Mouse (Mus musculus): ENCODE data around the gene Cactin. TPM values are rescaled to one million over a fixed set of nuclear protein-coding genes. Genes with fewer than 3 reads are reported as not detected.

Gene Cactin
- total RNA-seq (2023) = 10 to 100 TPM; 27.9 to 30.2 TPM

DNA sequence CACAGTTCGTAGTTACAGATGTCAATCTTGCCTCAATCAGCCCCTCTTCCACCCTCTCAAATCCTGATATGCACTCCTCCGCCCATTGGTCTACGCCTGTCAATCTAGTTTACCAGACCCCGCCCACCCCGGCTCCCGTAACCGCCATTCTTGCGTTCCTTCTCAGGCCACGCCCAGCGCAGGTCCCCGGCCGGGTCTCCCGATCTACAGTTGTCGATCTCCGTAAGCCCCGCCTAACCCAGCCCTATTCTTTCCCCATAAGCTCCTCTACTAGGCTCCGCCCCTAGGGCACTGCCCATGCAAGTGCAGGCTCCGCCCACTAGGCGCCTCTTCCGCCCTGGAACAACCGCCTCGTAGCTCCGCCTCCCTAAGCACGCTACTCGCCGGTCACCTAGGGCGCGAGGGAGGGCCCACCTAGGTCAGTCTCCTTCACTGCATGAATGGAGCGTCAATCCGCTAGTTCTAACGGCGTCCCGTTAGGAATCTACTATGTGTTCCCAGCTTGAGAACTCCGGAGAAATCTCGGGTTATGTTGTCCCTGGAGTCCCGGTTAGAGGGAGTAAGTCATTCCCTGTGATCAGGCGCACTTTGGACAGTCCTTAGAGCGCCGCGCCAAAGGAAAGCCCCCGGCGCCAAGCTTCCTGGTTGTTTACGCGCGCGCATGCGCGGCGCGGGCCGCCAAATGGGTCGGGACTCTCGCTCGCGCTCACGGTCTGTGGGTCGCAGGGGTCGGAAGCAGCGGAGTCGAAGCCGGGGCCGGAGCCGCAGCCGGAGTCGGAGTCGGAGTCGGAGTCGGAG is at the start of gene Cactin:
Cactin (plus strand) TSS at position 554 of the 798 bp plus-strand sequence.

DNA sequence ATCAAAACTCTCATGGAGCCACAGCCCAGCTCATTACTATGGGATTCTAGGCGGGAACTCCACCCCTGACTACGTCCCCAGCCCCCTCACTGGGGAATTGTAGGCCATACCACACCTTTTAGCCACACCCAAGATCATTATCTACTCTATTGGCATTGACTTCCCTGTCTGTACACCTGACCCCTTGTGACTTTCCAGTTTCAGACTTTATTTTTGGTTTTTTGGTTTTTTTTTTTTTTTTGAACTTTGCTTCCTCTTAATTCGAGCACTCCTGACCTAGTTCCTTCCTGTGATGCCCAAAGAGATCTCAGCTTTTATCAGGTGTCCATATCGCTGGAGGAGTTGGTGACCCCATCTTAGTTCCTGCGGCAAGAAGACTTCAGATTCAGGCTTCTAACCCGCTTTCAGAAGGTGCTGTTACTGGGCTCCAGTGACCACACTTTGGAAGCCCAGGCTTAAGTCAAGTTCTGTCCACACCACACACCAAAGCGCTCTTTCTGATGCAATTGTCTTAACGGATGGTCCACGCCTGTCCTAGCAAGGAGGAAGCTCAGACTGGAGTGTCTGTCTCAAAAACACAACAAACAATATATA is 29.3 kb upstream of the Cactin start, which contains the start of gene Tjp3:
Tjp3 (minus strand) TSS at position 71 of the 594 bp plus-strand sequence.

DNA sequence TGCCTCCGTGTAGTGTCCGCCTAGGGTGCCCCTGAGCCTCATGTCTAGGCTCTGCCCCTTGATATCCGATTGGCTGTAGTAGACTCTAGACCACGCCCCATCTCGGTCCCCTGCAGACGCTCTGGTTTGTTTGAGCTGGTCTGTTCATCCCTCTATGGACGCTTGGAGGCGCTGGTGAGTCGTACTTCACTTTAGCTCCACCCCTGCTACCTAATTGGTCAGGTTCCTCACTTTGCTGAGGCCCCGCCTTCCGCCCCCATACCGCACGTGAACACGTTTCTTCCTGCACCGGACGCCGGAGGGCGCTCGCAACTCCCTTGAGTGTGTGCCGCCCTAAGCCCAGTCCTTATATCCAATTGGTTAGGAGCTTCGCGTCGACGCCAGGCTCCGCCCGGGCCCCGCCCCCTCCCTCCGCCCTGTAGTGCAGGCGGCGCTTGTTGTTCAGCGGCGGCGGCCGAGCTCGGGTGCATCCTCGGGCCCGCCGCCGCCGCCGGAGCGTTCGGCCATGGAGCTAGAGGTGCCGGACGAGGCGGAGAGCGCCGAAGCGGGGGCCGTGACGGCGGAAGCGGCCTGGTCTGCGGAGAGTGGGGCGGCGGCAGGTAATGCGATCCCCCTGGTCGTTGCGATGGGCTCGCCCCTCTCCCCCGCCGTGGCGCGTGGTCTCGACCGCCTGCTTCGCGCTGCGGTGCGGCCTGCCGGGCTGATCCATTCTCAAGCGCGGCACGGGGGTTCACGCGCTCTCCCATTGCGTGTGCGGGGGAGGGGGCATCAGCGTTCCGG is 28.2 kb upstream of the Cactin start, which contains the start of gene Pip5k1c:
Pip5k1c (plus strand) TSS at position 410 of the 780 bp plus-strand sequence.

DNA sequence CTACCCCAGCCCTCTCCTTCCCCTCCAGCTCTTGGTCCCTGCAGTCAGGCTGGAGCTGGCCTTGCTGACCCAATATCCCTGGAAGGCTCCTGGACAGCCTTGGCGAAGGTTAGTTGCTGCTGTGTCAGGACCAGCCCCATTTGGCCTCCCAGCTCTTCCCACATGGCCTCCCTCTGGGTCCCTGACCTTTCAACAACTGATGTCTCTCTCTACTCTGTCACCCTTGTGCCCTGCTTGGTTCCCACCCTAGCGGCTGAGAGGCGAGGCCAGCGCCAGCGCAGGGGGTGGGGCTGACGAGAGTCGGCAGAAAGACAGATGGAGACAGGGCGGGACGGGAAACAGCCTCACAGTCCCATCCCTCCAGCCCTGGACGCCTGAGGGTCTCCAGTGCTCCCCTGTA is 7.5 kb downstream of the Cactin start, which contains the start of gene Tbxa2r:
Tbxa2r (plus strand) TSS at position 346 of the 400 bp plus-strand sequence.

DNA sequence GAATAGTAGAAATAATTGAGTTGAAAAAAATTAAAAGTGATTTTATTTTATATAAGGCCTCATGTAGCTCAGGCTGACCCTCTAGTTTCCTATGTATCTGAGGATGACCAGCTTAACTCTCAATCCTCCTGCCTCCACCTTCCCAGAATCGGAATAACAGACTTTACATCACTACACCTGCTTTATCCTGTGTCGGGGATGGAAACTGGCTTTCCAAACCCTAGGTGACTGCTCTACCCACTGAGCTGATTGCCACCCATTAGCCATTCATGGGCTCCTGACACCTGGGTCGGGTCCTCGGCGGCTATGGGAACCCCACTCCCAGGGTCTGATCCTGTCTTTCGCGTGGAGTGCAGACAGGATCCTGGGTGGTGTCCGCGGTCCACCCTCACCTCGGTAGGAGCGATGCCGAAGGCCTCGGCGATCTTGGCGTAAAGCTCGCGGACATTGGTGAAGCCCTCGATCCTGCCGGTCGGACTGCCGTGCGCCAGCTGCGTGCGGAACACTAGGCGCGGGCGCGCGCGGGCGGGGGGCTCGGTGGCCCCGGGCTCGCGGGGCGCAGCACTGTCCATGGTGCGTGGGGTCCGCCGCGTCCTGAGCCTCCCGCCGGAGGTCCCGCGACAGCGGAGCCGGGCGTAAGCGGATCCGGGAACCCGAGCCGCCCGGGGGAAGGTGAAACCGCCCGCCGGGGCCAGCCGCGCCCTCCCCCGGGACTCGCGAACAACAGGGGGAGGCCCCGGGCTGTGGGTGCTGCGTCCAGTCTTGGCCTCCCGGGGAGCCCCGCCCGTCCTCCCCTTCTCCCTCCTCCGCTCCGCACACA is 22.0 kb downstream of the Cactin start, which contains the start of gene Gipc3:
Gipc3 (minus strand) TSS at position 581 of the 820 bp plus-strand sequence.

DNA sequence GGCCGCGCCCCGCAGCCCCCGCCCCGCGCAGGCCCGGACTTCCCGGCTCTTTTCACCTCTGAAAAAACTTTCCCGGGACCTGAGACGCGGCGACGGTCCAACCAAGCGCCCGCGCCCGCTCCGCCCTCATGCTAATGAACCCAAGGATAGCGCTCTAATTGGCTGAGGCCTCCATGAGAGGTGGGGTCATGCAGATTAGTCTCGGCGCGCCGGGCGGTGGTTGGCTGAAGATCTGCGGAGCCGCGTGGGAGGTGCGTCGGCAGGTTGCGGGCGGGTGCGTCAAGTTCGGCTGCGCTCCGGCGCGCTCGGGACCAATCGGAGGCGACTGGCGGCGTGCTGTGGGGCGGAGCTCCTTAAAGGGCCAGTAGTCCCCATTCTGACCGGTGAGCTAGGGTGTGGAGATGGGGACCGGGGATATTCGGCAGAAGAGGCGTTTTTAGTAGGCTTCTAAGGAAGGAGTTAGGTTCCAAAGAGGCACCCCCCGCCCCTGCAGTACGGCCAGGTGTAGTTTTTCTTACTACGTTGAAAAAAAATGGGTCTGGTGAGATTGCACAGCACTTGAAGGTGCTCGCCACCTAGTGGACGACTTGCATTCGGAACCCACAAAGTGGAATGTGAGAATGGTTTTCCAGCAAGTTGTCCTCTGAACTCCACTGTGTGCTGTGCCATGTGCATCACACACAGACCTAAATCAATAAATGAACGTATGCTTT is 29.6 kb downstream of the Cactin start, which contains the start of gene Hmg20b:
Hmg20b (minus strand) TSS at position 130 of the 713 bp plus-strand sequence.

DNA sequence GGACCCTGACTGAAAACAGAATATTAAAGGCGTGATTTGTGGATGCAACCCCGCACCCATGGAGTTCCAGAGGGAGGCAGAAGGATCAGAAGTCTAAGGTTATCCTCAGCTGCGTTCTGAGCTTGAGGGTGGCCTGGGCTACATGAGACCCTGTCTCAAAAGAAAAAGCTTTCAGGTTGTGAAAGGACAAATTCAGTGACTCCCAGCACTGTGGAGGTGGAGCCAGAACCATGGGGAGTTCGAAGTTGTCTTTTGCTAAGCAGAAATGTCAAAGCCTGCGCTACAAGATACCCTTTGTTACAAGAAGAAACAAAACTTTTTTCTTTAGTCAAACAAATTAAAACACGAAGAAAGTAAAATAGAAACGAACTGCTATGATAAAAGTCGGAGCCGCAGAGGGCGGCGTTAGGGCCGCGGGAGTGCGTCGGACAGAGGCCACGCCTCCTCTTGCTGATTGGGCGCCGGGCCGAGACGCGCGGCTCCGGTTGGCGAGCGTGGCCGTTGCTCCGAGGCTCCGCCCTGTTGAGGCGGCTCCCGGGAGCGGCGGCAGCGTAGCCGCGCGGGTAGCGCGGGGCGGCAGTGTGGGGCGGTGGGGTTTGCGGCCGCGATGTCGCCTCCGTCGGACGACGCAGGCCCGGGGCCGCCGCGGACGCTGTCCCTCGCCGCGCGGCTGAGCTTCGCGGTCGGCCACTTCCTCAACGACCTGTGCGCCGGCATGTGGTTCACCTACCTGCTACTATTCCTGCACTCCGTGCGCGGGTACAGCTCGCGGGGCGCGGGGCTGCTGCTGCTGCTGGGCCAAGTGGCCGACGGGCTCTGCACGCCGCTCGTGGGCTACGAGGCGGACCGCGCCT is 36.3 kb downstream of the Cactin start, which contains the start of gene Mfsd12:
Mfsd12 (plus strand) TSS at position 501 of the 854 bp plus-strand sequence.

DNA sequence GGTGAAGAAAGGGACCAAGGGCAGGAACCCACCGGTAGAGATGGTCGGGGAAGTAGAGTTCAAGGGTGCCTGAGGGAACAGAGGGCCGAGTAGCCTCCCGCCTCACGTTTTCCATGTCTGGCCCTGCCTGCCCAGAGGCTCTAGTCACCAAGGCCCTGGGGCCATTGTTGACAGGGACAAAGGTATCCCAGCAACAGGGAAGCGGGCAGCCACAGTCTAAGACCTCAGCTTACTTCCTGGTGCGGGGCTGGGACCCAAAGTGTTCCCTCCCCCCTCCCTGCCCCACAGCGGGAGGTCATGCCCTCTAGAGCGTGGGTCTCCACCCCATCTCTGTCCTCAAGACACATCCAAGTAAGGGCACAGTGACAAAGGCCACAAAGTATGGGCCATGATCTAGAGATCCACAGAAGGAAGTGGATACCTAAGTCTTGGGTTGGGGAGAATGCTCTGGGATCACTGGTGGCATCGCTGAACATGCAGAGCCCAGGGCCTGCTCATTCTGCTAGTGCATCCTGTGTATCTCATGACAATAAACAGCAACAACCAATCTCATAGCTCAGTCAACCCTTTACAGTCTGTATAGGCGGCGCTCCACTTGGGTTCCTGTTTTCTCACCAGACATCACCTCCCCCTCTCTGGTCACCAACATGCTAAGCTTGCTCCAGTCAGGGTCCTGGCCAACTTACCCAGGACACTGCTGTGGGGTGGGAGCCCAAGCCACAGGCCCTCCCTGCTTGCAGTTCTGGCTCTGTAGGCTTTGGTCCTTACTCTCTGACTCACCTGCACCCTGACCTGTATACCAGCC is 45.0 kb downstream of the Cactin start, which contains the start of gene 4930404N11Rik:
4930404N11Rik (minus strand) TSS at position 145 of the 805 bp plus-strand sequence.

Other genes with a start within 250 kb of the Cactin start
- gene Creb3l3, start 222.2 kb upstream of the Cactin start, total RNA-seq (2023) = 1 to 10 TPM in 1 of 2 experiments, under 1 TPM in 1; 0.64 to 1.2 TPM
- 10 to 100 TPM; 86.1 to 87.6 TPM for gene Map2k2, start 215.2 kb upstream of the Cactin start, total RNA-seq (2023)
- 10 to 100 TPM; 62.4 to 68.5 TPM for gene Zbtb7a, start 185.9 kb upstream of the Cactin start, total RNA-seq (2023)
- 10 to 100 TPM; 27.3 to 29.5 TPM for gene Pias4, start 153.2 kb upstream of the Cactin start, total RNA-seq (2023)
- 100 to 1,000 TPM; 824 to 844 TPM for gene Eef2, start 144.5 kb upstream of the Cactin start, total RNA-seq (2023)
- gene Dapk3, start 138.1 kb upstream of the Cactin start, total RNA-seq (2023) = 10 to 100 TPM; 26.8 to 31.2 TPM
- not detected for gene 4930442H23Rik, start 137.3 kb upstream of the Cactin start, total RNA-seq (2023)
- gene Nmrk2, start 119.1 kb upstream of the Cactin start, total RNA-seq (2023) = not detected
- not detected for gene Atcay, start 90.3 kb upstream of the Cactin start, total RNA-seq (2023)
- 1 to 10 TPM in 1 of 2 experiments, under 1 TPM in 1; 0.44 to 1.5 TPM for gene Zfr2, start 87.9 kb upstream of the Cactin start, total RNA-seq (2023)
- gene Matk, start 68.2 kb upstream of the Cactin start, total RNA-seq (2023) = 1 to 10 TPM; 7.1 to 10.0 TPM
- 10 to 100 TPM; 36.4 to 40.7 TPM for gene Mrpl54, start 54.2 kb upstream of the Cactin start, total RNA-seq (2023)
- 10 to 100 TPM; 28.2 to 28.6 TPM for gene Apba3, start 54.1 kb upstream of the Cactin start, total RNA-seq (2023)
- 1 to 10 TPM; 5.6 to 5.8 TPM for gene Tjp3, start 29.5 kb upstream of the Cactin start, total RNA-seq (2023)
- gene Pip5k1c, start 28.1 kb upstream of the Cactin start, total RNA-seq (2023) = 10 to 100 TPM; 84.7 to 91.8 TPM
- gene Tbxa2r, start 7.6 kb downstream of the Cactin start, total RNA-seq (2023) = under 1 TPM in 1 of 2 experiments, not detected in 1; 0.64 TPM
- not detected for gene Gipc3, start 22.2 kb downstream of the Cactin start, total RNA-seq (2023)
- 10 to 100 TPM; 38.3 to 46.6 TPM for gene Hmg20b, start 29.4 kb downstream of the Cactin start, total RNA-seq (2023)
- gene Mfsd12, start 36.4 kb downstream of the Cactin start, total RNA-seq (2023) = 10 to 100 TPM; 19.2 to 20.1 TPM
- 1 to 10 TPM; 3.8 to 4.8 TPM for gene 4930404N11Rik, start 44.7 kb downstream of the Cactin start, total RNA-seq (2023)
- 10 to 100 TPM; 51.4 to 52.7 TPM for gene Fzr1, start 57.4 kb downstream of the Cactin start, total RNA-seq (2023)
- gene Dohh, start 63.3 kb downstream of the Cactin start, total RNA-seq (2023) = 10 to 100 TPM; 17.9 to 20.0 TPM
- gene Gm48551, start 63.4 kb downstream of the Cactin start, total RNA-seq (2023) = under 1 TPM; 0.53 to 0.70 TPM
- 1 to 10 TPM; 1.1 to 1.3 TPM for gene Gm48552, start 67.9 kb downstream of the Cactin start, total RNA-seq (2023)
- 10 to 100 TPM in 1 of 2 experiments, 1 to 10 TPM in 1; 7.1 to 10.6 TPM for gene Smim24, start 71.9 kb downstream of the Cactin start, total RNA-seq (2023)
- gene Nfic, start 134.5 kb downstream of the Cactin start, total RNA-seq (2023) = 10 to 100 TPM; 64.6 to 69.7 TPM
- gene Celf5, start 161.6 kb downstream of the Cactin start, total RNA-seq (2023) = not detected
- gene Ncln, start 175.3 kb downstream of the Cactin start, total RNA-seq (2023) = 100 to 1,000 TPM; 130 to 141 TPM
- gene S1pr4, start 179.0 kb downstream of the Cactin start, total RNA-seq (2023) = 10 to 100 TPM; 66.7 to 79.7 TPM
- 10 to 100 TPM; 32.1 to 33.5 TPM for gene Gna15, start 203.1 kb downstream of the Cactin start, total RNA-seq (2023)
- gene Gna11, start 224.1 kb downstream of the Cactin start, total RNA-seq (2023) = 10 to 100 TPM; 10.4 to 15.4 TPM
- gene Aes, start 238.4 kb downstream of the Cactin start, total RNA-seq (2023) = 100 to 1,000 TPM; 321 to 355 TPM